Mouse (Mus musculus): Measurements from ENCODE around the gene 4921504E06Rik.

DNA sequence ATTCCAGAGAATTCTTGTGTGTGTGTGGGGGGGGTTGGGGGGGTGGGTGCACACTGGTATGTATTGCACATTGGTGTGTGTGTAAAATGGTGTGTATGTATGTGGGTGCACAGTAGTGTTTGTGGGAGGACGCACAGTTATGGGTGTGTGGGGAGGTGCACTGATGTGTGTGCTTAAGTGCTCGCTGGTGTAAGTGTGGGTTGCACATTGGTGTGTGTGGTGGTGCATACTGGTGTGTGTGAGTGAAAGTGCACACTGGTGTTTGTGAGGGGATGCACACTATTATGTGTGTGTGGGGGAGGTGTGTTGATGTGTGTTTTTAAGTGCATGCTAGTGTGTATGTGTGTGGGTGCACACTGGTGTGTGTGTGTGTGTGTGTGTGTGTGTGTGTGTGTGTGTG lies 24.3 kb downstream of the 4921504E06Rik start:
- no peak for TF ChIP-seq CTCF (conservative IDR thresholded peaks at IDR 0.05; ENCODE audit: low read length)
- TF ChIP-seq POU5F1 (IDR thresholded peaks at IDR 0.05; ENCODE audit: borderline replicate concordance, low read length) = no peak
